Mouse (Mus musculus): ENCODE results near the gene 2510002D24Rik.

DNA sequence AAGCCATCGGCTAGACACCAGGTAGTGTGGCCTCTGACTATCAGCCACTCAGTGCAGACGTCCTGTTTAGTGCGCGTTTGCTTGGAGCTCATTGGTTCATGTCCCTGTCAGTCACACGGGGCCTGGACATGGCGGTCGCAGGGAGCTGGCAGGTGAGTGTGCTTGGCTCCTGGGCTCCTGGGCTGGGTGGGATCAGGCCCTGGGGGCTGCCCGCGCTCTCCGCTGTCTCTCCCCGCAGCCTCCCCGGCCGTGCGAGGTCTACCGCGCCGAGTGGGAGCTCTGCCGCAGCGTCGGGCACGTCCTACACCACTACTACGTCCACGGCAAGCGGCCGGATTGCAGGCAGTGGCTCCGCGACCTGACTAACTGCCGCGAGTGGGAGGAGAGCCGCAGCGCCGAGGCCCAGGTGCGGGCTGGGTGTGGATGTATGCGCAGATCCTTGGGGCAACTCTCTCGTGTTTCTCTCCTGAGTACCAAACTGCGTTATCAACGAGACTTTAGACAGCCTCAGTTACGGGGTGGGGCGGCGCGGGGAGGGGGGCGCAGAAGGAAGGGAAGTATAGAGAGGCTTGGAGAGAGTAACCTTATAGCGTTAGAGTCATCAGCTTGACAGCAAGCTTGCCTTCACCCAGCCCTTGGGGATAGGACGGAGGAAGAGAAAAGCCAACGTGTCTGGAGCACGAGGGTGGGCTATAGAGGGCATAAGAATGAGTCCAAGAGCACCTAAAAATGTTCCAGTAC, at the start of gene 2510002D24Rik, which contains the start of gene Gm28539:
- TF ChIP-seq CTCF (IDR thresholded peaks at IDR 0.05; ENCODE audit: low read depth) (no peak), EP300 (IDR thresholded peaks at IDR 0.05; ENCODE audit: low read depth) (no peak)

Measured in liver, embryonic 14.5 days (tissue).